Mouse (Mus musculus): ENCODE data around the gene Def8.

Gene Def8

DNA sequence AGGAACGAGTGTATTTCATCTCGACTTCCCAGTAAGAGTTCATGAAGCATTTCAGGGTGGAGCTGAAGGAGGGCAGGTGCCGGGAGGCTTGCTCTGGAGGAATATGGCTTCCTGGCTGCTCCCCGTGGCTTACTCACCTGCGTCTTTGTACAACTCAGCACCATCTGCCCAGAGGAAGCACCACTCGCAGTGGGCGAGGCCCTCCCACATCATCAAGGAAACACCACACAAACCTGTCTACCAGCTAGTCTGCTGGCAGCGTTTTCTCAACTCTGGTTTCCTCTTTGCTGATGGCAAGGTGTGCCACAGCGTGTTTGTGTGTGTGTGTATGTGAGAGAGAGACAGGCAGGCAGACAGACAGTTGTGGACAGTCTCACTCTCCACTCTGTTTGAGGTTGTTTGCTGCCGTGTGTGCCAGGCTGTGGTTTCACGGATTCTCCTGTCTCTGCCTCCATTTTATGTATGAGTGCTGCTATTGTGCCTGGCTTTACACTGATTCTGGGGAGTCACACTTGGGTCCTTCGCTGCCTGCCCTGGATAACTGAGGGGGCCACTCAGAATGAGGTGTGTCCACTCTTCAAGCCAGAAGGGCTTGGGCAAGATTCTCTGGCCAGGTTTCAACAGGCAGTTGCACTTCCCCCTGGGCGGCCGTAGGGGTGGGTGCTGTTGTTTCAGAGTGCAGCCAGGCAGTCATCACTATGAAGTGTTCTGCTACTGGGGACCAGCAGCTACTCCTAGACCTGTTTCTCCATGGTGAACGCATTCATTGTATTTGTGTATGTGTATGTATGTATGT is 68.2 kb downstream of the Def8 start:
- DNase-seq (ENCODE audit: low spot score): no peak

DNA sequence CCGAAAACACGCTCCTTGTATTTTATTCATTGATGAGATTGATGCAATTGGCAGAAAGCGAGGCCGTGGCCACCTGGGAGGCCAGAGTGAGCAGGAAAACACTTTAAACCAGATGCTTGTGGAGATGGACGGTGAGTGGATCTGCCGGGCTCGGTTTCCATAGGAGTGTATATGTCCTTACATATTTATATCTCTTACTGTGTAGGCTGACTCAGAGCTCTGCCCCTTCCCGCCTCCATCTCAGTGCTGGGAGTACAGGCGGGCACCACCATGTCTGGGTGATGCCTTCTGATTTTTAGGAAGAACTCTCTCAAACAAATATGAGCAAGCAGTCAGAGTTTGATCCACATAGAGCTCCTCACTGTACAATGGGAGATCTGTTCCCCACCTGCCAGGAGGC is 69.6 kb downstream of the Def8 start:
- no peak for DNase-seq (ENCODE audit: low spot score)

- no peak for DNase-seq (ENCODE audit: low spot score)
Measured at GRCm38 (mm10) chr8:123497699-123498098, 74.4 kb downstream of the Def8 start.

- DNase-seq (ENCODE audit: low spot score): no peak
Measured at GRCm38 (mm10) chr8:123498963-123499362, 75.6 kb downstream of the Def8 start.

- DNase-seq (ENCODE audit: low spot score): no peak
Measured at GRCm38 (mm10) chr8:123499556-123499955, 76.2 kb downstream of the Def8 start.

GRCm38 (mm10) chr8:123502192-123502591 is 78.9 kb downstream of the Def8 start:
- DNase-seq (ENCODE audit: low spot score): no peak

- no peak for DNase-seq (ENCODE audit: low spot score)
Measured at GRCm38 (mm10) chr8:123503801-123504467, 80.6 kb downstream of the Def8 start.

GRCm38 (mm10) chr8:123504591-123505195 is 81.4 kb downstream of the Def8 start:
- no peak for DNase-seq (ENCODE audit: low spot score)

DNA sequence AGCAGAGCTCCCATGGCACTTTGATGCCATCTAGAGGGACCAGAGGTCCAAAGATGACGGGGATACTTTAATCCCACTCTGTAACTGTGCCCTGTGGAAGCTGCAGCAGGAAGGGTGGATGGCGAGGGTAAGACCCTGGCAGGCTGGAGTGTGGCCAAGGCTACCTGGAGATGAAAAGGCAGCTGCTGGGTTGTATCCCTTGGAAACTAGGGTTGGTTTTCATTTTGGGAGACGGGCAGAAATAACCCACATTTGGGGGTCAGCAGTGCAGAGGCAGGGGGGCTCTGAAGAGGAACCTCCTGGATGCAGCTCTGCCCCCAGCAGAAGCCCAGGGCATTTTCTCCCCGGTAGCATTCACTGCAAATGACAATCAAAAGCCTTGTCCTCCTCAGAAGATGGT is 81.9 kb downstream of the Def8 start:
- DNase-seq (ENCODE audit: low spot score): no peak

DNA sequence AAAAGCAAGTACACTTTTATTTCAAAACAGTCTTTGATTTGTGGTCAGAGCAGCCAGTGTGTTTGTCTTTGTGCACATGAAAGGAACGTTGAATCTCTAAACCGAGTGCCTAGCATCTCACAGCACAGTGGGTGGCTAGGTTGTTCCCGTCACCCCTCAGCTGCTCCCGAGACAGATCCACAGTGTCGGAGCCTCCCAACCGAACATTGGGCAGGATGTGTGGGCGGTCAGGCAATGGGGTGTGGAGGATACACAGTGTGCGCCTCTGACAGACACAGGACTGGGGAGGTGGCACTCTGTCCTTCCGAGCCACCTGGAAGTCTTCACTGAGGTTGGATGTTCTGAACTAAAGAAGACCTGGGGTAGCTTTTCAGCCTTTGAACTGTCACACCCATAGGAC is 82.4 kb downstream of the Def8 start:
- DNase-seq (ENCODE audit: low spot score): no peak

DNA sequence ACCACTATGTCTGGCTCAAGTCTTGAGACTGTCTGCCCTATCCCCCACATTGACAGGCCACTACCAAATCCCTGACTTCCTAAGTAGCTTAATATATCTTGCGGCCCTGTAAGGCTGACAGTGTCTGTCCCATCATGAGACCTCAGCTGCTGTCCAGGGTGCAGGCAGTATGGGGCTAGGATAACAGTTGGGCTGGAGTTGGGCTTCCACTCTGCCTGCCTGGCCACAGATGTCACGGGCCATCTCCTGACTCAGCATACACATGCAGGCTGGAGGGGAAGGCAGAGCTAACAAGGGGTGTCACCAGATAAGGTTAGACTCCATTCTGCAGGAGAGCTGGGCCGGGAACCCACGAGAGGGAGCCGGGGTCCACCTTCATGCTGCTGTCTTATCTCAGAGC is 83.8 kb downstream of the Def8 start:
- no peak for DNase-seq (ENCODE audit: low spot score)

- DNase-seq (ENCODE audit: low spot score): no peak
Measured at GRCm38 (mm10) chr8:123510819-123511218, 87.5 kb downstream of the Def8 start.

Measured in testis, postnatal 10 days (tissue).